Mouse (Mus musculus) left cerebral cortex, postnatal 14 days (tissue): ENCODE results near the gene Plekhg1. TPM values are rescaled to one million over a fixed set of nuclear protein-coding genes. Genes with fewer than 3 reads are reported as not detected.

Experiments
- DNase-seq, 2 experiments: peaks; one replicate each; pipeline ENCODE4 v3.0.0; 2021 to 2022; ENCODE audit warnings: low spot score in 2 of 2, mixed read lengths in 1 of 2
- intact Hi-C: fragments of 180-260 bp; cut with DNase I; formaldehyde crosslinking; loops from one replicate; pipeline ENCODE4 v1.15.1; 2025
- long read RNA-seq, 2 experiments: library from polyadenylated mRNA; stranded (forward); transcript quantifications; one replicate each; pipeline ENCODE4 v2.0.0; 2021
- total RNA-seq, 2 experiments: library from RNA; stranded (reverse); gene quantifications; 2 replicates each; pipeline ENCODE4 v1.2.3; 2021

The Plekhg1 gene
- total RNA-seq = 10 to 100 TPM; 14.3 to 16.5 TPM
- long read RNA-seq, experiment 1, partial matches to known transcripts = 1 of 6 reads
- long read RNA-seq, experiment 1, other reads (novel, unspliced or antisense) = 5 of 6 reads
- long read RNA-seq, experiment 2, partial matches to known transcripts = 1 of 3 reads
- long read RNA-seq, experiment 2, other reads (novel, unspliced or antisense) = 2 of 3 reads

- DNase-seq = peak; percentile 44 to 58
- intact Hi-C loops = loop anchor here (2.0 to 5.0 kb wide), 2 partner anchors 167 to 202 kb away; no protein-coding TSS in a partner anchor
These were observed at the start of gene Plekhg1 for GRCm38 (mm10) chr10:3740148-3740503. Plekhg1 (plus strand) TSS chr10:3740364.

DNA sequence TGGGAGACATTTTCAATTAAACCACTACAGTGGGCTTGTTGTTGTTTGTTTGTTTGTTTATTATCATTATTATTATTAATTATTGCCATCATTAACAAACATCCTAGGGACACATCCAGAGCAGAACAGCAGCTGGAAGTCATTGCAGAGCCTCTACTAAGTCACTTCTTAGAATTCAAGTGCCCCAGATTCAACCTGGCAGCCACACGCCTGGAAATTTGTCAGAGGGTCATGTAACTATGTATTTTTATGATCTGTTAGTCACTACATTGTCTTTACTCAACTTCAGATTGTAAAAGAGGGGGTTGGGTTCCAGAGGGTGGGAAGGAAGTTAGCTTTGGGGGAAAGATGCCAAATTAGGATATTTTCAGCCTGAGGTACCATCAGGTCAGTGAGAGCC, 47.4 kb upstream of the Plekhg1 start:
- intact Hi-C loops = no loop called here

GRCm38 (mm10) chr10:3693699-3694280, 46.4 kb upstream of the Plekhg1 start:
- intact Hi-C loops = no loop called here
- DNase-seq = no peak

More for the DNA sequence above, 47.4 kb upstream of the Plekhg1 start:
- no peak for DNase-seq

GRCm38 (mm10) chr10:3695332-3695905, 44.7 kb upstream of the Plekhg1 start:
- peak in 1 of 2 experiments; percentile 13 for DNase-seq
- intact Hi-C loops = no loop called here

GRCm38 (mm10) chr10:3696727-3697348, 43.3 kb upstream of the Plekhg1 start:
- intact Hi-C loops = no loop called here
- peak; percentile 48 to 59 for DNase-seq

GRCm38 (mm10) chr10:3697500-3697899, 42.7 kb upstream of the Plekhg1 start:
- intact Hi-C loops = no loop called here

DNA sequence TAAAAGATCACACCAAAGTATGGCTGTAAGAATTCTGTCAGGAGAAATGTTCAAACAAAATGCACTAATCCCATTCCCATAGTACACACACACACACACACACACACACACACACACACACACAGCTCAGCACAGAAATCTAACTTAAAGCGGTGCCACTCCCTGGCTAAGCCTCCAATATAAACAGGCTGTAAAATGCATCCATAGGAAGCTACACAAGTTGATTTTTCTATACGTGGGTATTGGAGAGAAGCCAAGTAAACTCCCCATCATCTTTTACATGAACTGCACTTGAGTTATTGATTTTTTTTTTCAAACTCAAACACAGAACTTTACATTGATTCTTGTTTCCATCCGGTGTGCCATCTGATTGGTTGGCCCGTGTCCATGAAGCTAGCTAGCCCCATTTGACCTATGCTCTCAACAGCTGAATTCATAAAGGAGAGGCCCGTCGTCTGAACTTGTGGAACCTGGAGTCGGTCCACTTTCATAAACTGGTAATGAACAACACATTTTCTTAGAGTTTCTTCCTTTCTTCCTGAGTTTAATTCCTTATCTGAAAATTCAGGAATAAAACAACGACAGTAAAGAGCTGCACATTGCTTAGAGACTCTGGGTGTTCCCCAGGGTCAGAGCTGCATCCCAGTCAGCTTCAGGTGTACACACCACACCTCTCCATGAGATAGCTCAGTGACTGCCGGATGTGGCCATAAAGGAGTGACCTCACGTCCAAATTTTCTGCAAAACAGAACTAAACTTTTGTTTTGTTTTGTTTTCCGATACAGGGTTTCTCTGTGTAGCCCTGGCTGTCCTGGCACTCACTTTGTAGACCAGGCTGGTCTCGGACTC, 39.7 kb upstream of the Plekhg1 start:
- intact Hi-C loops = no loop called here
- DNase-seq = no peak

More at GRCm38 (mm10) chr10:3697500-3697899, 42.7 kb upstream of the Plekhg1 start:
- no peak for DNase-seq

- DNase-seq = no peak
- intact Hi-C loops = no loop called here
These were observed 38.3 kb upstream of the Plekhg1 start for GRCm38 (mm10) chr10:3701832-3702231.

DNA sequence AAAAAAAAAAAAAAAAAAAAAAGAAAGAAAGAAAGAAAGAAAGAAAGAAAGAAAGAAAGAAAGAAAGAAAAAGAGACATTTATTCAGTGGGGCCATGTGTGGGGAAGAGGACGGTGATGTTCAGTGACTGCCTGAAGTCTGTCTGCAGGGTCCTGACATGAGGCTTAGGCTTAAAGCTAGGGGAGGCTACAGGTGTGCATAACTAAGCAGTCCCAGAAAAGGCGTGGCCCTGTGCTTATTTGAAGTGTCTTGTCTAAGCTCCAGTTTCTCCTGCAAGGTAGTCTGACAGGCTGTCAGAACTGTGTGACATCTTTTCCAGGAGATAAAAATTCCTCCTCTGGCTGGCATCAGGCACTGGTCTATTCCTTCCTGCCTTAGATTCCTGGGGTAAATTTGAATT, 37.6 kb upstream of the Plekhg1 start:
- intact Hi-C loops = no loop called here
- DNase-seq = no peak

DNA sequence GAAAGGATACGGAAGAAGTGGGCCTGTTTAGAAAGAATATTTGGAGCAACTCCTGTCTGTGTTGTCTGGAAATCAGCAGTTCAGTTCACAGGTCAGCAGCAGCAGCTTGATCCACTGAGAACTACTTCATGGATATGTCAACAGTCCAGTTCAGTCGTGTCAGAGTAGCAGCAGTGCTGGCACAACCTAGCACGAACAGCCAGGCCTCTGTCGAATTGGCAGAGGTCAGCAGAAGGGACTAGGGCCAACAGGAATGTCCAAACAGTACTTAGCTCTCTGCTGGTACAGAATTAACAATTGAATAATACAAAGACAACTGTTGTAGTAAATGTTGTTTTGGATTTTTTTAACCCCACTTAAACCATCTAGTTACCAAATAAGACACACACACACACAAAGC, 33.9 kb upstream of the Plekhg1 start:
- DNase-seq = no peak
- intact Hi-C loops = no loop called here

GRCm38 (mm10) chr10:3710081-3710480, 30.1 kb upstream of the Plekhg1 start:
- no peak for DNase-seq
- intact Hi-C loops = no loop called here

- DNase-seq = peak; percentile 15 to 17
These were observed 24.7 kb upstream of the Plekhg1 start for GRCm38 (mm10) chr10:3715302-3715943.

DNA sequence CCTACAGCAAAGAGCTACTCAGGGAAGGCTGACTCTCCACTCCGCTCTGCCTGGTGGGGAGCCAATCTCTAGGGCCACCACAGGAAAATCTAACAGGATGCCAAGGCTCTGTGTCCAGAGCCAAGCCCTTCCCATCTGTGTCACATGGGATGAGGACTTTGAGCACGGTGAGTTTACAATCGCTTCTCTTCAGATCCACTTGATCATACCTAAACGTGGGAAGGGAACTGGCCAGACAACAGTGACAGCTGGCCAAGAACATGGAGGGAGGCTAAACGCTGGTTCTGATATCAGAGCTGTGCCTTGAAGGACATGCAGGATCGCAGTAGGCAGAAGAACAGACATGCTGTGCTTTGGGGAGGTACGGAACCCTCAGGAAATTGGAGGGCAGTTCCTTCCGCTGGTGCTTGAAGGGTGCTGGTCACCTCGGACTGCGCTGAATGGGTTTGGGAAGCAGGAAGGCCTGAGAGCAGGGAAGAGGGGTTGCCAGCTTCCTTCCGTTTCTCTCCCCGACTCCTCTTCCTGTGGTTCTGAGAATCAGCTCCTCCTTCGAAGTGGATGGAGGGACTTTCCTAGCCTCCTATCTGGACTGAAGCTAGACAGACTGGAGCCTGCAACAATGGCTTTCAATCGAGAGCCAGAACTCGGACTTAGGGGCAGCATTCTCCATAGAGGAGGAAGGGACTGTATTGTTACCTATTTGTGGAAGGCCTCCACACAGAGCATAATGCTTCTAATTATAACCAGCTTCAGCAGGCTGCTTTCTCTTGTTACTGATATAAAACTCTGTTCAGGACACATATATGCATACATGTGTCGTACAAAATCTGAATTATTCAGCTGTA, 21.9 kb upstream of the Plekhg1 start:
- peak; percentile 36 to 53 for DNase-seq
- intact Hi-C loops = no loop called here

More at GRCm38 (mm10) chr10:3715302-3715943, 24.7 kb upstream of the Plekhg1 start:
- intact Hi-C loops = no loop called here

DNA sequence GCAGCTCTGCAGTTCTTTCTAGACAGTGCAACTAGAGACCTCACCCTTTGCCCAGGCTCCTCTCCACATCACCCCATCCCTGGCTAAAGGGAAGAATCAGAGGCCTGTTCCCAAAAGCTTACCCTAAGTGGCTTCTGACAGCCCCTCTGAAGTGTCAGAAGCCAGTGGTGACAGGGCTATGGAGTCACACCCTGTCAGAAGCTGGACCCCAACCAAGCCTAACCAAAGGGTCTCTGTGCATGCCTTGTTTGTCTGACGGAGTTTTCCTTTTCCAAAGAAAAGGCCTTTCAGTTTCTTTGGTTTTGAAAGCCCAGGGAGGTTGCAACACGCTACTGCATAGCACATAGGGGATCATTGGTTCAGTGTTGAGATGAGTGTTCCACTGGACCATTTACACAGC, 19.9 kb upstream of the Plekhg1 start:
- intact Hi-C loops = no loop called here
- no peak for DNase-seq

DNA sequence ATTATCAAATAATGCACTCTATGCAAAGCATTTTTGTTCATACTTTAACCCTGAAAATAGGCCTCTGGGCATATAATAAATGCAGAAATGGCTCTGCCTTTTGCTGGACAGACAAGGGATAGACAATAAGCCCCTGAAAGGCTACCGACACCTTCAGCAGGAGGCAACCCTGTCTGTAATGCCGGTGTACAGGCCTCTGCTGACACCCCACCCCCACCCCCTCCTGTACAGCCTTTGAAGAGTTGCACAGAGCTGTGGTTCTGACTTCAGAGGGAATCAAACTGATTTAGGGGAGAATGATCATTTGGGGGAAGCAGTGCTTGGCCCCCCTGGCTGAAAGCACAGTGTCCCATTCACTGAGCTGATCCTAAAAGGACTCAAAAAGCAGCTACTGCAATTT, 17.8 kb upstream of the Plekhg1 start:
- intact Hi-C loops = no loop called here
- DNase-seq = no peak

DNA sequence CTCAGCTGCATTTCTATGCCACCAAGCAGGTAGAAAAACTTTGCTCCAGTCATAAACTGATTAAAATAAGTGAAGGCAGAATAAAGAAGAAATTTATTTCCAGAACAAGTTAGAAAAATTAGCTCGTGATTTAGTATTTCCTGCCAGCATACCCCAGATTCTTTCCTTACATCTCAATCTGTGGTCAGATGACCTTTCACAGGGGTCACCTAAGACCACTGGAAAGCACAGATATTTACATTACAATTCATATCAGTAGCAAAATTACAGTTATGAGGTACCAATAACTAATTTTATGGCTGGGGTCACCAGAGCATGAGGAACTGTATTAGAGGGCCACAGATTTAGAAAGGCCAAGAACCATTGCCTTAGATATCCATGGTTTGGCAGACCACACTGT, 15.5 kb upstream of the Plekhg1 start:
- intact Hi-C loops = no loop called here
- no peak for DNase-seq

DNA sequence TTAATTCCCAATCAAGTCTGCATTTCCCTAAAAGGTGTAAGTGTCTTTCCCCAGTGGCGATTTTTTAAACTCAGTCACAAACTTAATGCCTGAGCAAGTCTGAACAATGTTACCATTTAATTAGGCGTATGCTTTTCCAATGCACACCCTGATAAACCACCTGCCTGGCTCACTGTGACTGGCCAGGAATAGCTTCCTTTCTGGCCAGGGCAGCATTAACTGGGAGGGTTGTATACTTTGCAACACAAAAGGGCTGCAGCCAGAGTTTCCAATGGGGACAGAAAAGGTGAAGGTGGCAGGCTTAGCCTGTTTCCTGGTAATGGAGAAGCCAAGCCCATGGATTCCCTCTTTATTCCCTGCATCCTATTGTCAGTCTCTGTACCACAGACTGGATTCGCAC, 10.5 kb upstream of the Plekhg1 start:
- intact Hi-C loops = no loop called here

GRCm38 (mm10) chr10:3730314-3730713, 9.8 kb upstream of the Plekhg1 start:
- intact Hi-C loops = no loop called here
- DNase-seq = no peak

More for the DNA sequence above, 10.5 kb upstream of the Plekhg1 start:
- no peak for DNase-seq
